Mouse (Mus musculus): ENCODE data around the gene Rad9a.

DNA sequence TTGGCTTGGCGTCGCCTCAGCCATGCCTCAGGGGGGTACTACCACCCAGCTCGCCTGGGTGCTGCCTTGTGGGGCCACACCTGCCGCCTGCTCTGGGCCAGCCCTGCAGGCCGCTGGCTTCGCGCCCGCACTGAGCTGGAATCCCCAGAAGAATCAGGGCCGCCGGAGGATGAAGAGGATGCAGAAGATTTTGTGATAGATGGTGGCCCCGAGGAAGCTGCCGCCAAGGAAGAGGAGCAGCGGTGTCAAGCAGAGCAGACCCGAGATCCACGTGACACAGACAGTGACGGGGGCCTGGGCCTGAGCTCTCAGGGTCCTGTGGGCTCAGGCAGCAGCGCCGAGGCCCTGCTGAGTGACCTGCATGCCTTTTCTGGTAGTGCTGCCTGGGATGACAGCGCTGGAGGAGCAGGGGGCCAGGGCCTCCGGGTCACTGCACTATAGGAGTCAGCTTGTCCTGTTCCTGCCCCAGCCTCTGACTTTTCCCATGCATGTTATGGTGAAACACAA, 45.3 kb downstream of the Rad9a start:
- no peak for TF ChIP-seq CTCF (IDR thresholded peaks at IDR 0.05; ENCODE audit: control insufficient read depth, insufficient read depth, insufficient replicate concordance, low read depth, low read length)
- TF ChIP-seq POLR2A (IDR thresholded peaks at IDR 0.05; ENCODE audit: control insufficient read depth, low read depth, low read length), result no peak
